Comparison of ENCODE assay signal across 11 mouse cellular contexts in the genomic region with DNA sequence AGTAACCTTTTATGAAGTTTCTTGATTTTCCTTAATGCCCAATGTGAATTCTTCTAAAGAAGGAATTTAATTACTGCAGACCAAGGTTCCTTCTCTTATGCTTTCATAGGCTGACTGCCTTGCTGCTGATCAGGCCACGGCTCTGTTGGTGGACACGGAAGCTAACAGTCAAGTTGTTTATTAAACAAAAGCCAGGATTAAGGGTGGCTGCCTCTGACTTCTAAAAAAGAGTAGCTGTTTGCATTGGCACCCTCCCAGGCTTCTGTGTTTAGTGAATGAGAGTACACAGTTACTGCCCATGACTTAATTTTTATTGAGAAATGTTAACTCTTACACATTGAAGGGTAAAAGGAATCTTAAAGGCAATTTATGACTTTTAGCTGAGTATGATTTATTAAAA.
DNase-seq lines count a peak whose midpoint lies in the region; ATAC-seq and TF ChIP-seq lines count a peak whose summit lies in the region.
"Had no signal": no experiment of that assay in that cellular context is flagged by ENCODE, and none has a peak within 500 bp of the region (broad histone marks: within the 10 kb centered on the region; RNA-seq: fewer than 3 reads in every experiment).

No protein-coding gene starts in this region.

- DNase-seq in embryonic facial prominence, embryonic 14.5 days (ENCODE audit: low spot score), result peak; percentile 13
- no peak for DNase-seq in embryonic facial prominence, embryonic 10.5 days (ENCODE audit: low spot score)
- DNase-seq in ovary, adult 18-20 months (ENCODE audit: low spot score), result peak; percentile 23
- no peak for DNase-seq in ovary, postnatal 10 days (ENCODE audit: low spot score)
- DNase-seq in lung, adult 2 months, result peak; percentile 53
- peak; percentile 11 for DNase-seq in yolk sac, embryonic 10.5 days (ENCODE audit: low spot score)
- no peak for DNase-seq in cerebellum, adult 9-10 months
- DNase-seq: thymus, postnatal 25 days had no signal

- 72% methylated on average over 2 of the region's 2 CpGs for WGBS in embryonic facial prominence, embryonic 14.5 days
- 84% methylated on average over 2 of the region's 2 CpGs for WGBS in embryonic facial prominence, embryonic 10.5 days
- WGBS in lung, adult 2 months, result 22% methylated on average over 2 of the region's 2 CpGs
- 42% methylated on average over 2 of the region's 2 CpGs for WGBS in forebrain, embryonic 15.5 days

- H3K4me3 ChIP-seq in embryonic facial prominence, embryonic 14.5 days (ENCODE audit: low read depth, low read length), result no peak overlapping the region
- H3K4me3 ChIP-seq in embryonic facial prominence, embryonic 10.5 days, result no peak overlapping the region
- H3K4me3 ChIP-seq in lung, adult 2 months (replicated peaks; ENCODE audit: extremely low read depth, low read depth, low read length), result no peak overlapping the region
- no peak overlapping the region for H3K4me3 ChIP-seq in forebrain, embryonic 15.5 days
- H3K4me3 ChIP-seq: hindbrain, embryonic 15.5 days; midbrain, embryonic 10.5 days had no signal

- no peaks in the 10 kb centered on the region for H3K9me3 ChIP-seq in embryonic facial prominence, embryonic 14.5 days (ENCODE audit: control insufficient read depth, low read length)
- no peaks in the 10 kb centered on the region for H3K9me3 ChIP-seq in embryonic facial prominence, embryonic 10.5 days
- no peaks in the 10 kb centered on the region for H3K9me3 ChIP-seq in forebrain, embryonic 15.5 days
- H3K9me3 ChIP-seq: hindbrain, embryonic 15.5 days; midbrain, embryonic 10.5 days had no signal

- H3K27ac ChIP-seq in embryonic facial prominence, embryonic 14.5 days (replicated peaks; ENCODE audit: low read depth, low read length), result no peak overlapping the region
- no peak overlapping the region for H3K27ac ChIP-seq in embryonic facial prominence, embryonic 10.5 days (replicated peaks)
- H3K27ac ChIP-seq in forebrain, embryonic 15.5 days (replicated peaks), result no peak overlapping the region
- H3K27ac ChIP-seq: hindbrain, embryonic 15.5 days; midbrain, embryonic 10.5 days had no signal

- H3K4me1 ChIP-seq in embryonic facial prominence, embryonic 14.5 days (ENCODE audit: control insufficient read depth, insufficient read depth, low read length), result no peaks in the 10 kb centered on the region
- no peaks in the 10 kb centered on the region for H3K4me1 ChIP-seq in embryonic facial prominence, embryonic 10.5 days
- peaks cover 23% of the 10 kb centered on the region for H3K4me1 ChIP-seq in lung, adult 2 months (ENCODE audit: control insufficient read depth, insufficient read depth, low read length)
- H3K4me1 ChIP-seq in forebrain, embryonic 15.5 days, result peaks cover 10% of the 10 kb centered on the region
- H3K4me1 ChIP-seq: midbrain, embryonic 10.5 days had no signal

- no peak for TF ChIP-seq POLR2A in lung, adult 2 months (IDR thresholded peaks at IDR 0.05; ENCODE audit: borderline replicate concordance, extremely low read depth, low read depth, low read length)

- TF ChIP-seq CTCF in lung, adult 2 months (IDR thresholded peaks at IDR 0.05; ENCODE audit: insufficient read depth, low read length), result no peak

- no peak overlapping the region for H3K9ac ChIP-seq in embryonic facial prominence, embryonic 14.5 days (ENCODE audit: low read depth, low read length)
- no peak overlapping the region for H3K9ac ChIP-seq in forebrain, embryonic 15.5 days (replicated peaks)
- H3K9ac ChIP-seq: hindbrain, embryonic 15.5 days had no signal

- no peak overlapping the region for H3K4me2 ChIP-seq in embryonic facial prominence, embryonic 14.5 days (ENCODE audit: low read depth, low read length)
- no peak overlapping the region for H3K4me2 ChIP-seq in forebrain, embryonic 15.5 days (replicated peaks)
- H3K4me2 ChIP-seq: hindbrain, embryonic 15.5 days had no signal

- H3K36me3 ChIP-seq in embryonic facial prominence, embryonic 14.5 days (ENCODE audit: control insufficient read depth, insufficient read depth, low read length), result peaks cover 25% of the 10 kb centered on the region
- H3K36me3 ChIP-seq in embryonic facial prominence, embryonic 10.5 days (replicated peaks), result peaks cover 22% of the 10 kb centered on the region
- H3K36me3 ChIP-seq in forebrain, embryonic 15.5 days, result no peaks in the 10 kb centered on the region
- H3K36me3 ChIP-seq: hindbrain, embryonic 15.5 days had no signal

- ATAC-seq in embryonic facial prominence, embryonic 14.5 days (ENCODE audit: low read depth), result no peak
- ATAC-seq in forebrain, embryonic 15.5 days (replicated peaks), result no peak

- no peaks in the 10 kb centered on the region for H3K27me3 ChIP-seq in embryonic facial prominence, embryonic 14.5 days (replicated peaks; ENCODE audit: control insufficient read depth, insufficient read depth, low read length)
- H3K27me3 ChIP-seq in embryonic facial prominence, embryonic 10.5 days (replicated peaks; ENCODE audit: low read depth, poor library complexity, severe bottlenecking), result no peaks in the 10 kb centered on the region
- no peaks in the 10 kb centered on the region for H3K27me3 ChIP-seq in forebrain, embryonic 15.5 days
- H3K27me3 ChIP-seq: hindbrain, embryonic 15.5 days had no signal

Comparison
In these comparisons a context has a peak if more than half of its experiments do, and no peak if none do; other contexts are left out.
1. DNase-seq: peak in embryonic facial prominence, embryonic 14.5 days (single experiment), ovary, adult 18-20 months (single experiment), lung, adult 2 months (single experiment) and yolk sac, embryonic 10.5 days (single experiment); none in embryonic facial prominence, embryonic 10.5 days (single experiment), ovary, postnatal 10 days (single experiment) and cerebellum, adult 9-10 months (single experiment).